Mouse (Mus musculus) forebrain, embryonic 12.5 days (tissue): Measurements from ENCODE around the gene Ppa2. TPM values are rescaled to one million over a fixed set of nuclear protein-coding genes. Genes with fewer than 3 reads are reported as not detected.

Experiments used
- ATAC-seq: fragments of 200-750 bp; cut with Nextera tagmentation; 2 replicates; pipeline ENCODE4 v1.8.0; 2017; ENCODE audit warnings: moderate TSS enrichment; ENCODE audit not compliant: low FRiP score
- H3K27ac ChIP-seq: fragments of 300-500 bp; sonication (generic); 2 replicates; pipeline ENCODE4 v1.5.1; 2016; ENCODE audit warnings: mild to moderate bottlenecking
- H3K27me3 ChIP-seq: fragments of 300-500 bp; sonication (generic); 2 replicates; pipeline ENCODE4 v1.6.1; 2016; ENCODE audit warnings: mild to moderate bottlenecking
- H3K36me3 ChIP-seq: fragments of 300-500 bp; sonication (generic); replicated peaks from 2 replicates; pipeline ENCODE4 v1.6.1; 2016; ENCODE audit warnings: mild to moderate bottlenecking
- H3K4me1 ChIP-seq: fragments of 300-500 bp; sonication (generic); 2 replicates; pipeline ENCODE4 v1.6.1; 2016
- H3K4me2 ChIP-seq: fragments of 300-500 bp; sonication (generic); 2 replicates; pipeline ENCODE4 v1.6.1; 2016; ENCODE audit warnings: mild to moderate bottlenecking, moderate library complexity
- H3K4me3 ChIP-seq: fragments of 300-500 bp; sonication (generic); replicated peaks from 2 replicates; pipeline ENCODE4 v1.5.1; 2016; ENCODE audit warnings: mild to moderate bottlenecking
- H3K9ac ChIP-seq: fragments of 300-500 bp; sonication (generic); 2 replicates; pipeline ENCODE4 v1.6.1; 2016; ENCODE audit warnings: mild to moderate bottlenecking
- H3K9me3 ChIP-seq: fragments of 300-500 bp; sonication (generic); 2 replicates; pipeline ENCODE4 v1.6.1; 2016
- WGBS: fragments of 180-500 bp; shearing (Covaris S2); methylation state at CpG from one replicate; pipeline ENCODE4 v1.1.7; 2016; 5-methylcytosine and 5-hydroxymethylcytosine counted together
- polyA plus RNA-seq: library from polyadenylated mRNA; unstranded; fragments of >200 nt; fragmentation: Nextera tagmentation; extraction: Ambion mirVana; gene quantifications from 2 replicates; pipeline ENCODE4 v1.2.1, GENCODE M21; 2016

Gene Ppa2
- 76.3 and 80.2 TPM in 2 replicates for polyA plus RNA-seq

GRCm38 (mm10) chr3:133309954-133310808 is at the start of gene Ppa2:
Ppa2 (plus strand) TSS chr3:133310110.
- peak within 1 kb of the TSS; percentile 89 for H3K9ac ChIP-seq
- no peaks in the 10 kb centered on the region for H3K27me3 ChIP-seq
- under 1% methylated on average over 80 of the region's 95 CpGs for WGBS
- H3K4me3 ChIP-seq, result peak within 1 kb of the TSS; percentile 86
- peak; percentile 95 for ATAC-seq
- H3K36me3 ChIP-seq, result no peaks in the 10 kb centered on the region
- H3K4me2 ChIP-seq, result peak within 1 kb of the TSS; percentile 60
- peak within 1 kb of the TSS; percentile 97 for H3K27ac ChIP-seq
- H3K9me3 ChIP-seq, result no peaks in the 10 kb centered on the region
- H3K4me1 ChIP-seq, result peaks cover 14% of the 10 kb centered on the region; the same call in 1 of the 2 replicates

- ATAC-seq, result no peak
- Histone ChIP-seq H3K27ac (no peak overlapping the region), H3K9ac (no peak overlapping the region), H3K4me3 (no peak overlapping the region), H3K4me1 (no peaks in the 10 kb centered on the region), H3K36me3 (no peaks in the 10 kb centered on the region), H3K9me3 (no peaks in the 10 kb centered on the region), H3K4me2 (no peak overlapping the region), H3K27me3 (no peaks in the 10 kb centered on the region)
- WGBS, result 20% methylated on average over 3 of the region's 3 CpGs
These were observed 38.0 kb upstream of the Ppa2 start for GRCm38 (mm10) chr3:133271887-133272286.

- H3K4me3 ChIP-seq, result no peak overlapping the region
- H3K27ac ChIP-seq, result no peak overlapping the region
- H3K9me3 ChIP-seq, result no peaks in the 10 kb centered on the region
- no peak overlapping the region for H3K4me2 ChIP-seq
- H3K9ac ChIP-seq, result no peak overlapping the region
- H3K4me1 ChIP-seq, result 0 out of 2 replicates have a peak, but pooled peaks cover 2% of the 10 kb centered on the region
- no peak for ATAC-seq
- H3K36me3 ChIP-seq, result no peaks in the 10 kb centered on the region
- no peaks in the 10 kb centered on the region for H3K27me3 ChIP-seq
- WGBS, result 75% methylated on average over 5 of the region's 5 CpGs
These were observed 25.3 kb upstream of the Ppa2 start for GRCm38 (mm10) chr3:133284587-133284986.

GRCm38 (mm10) chr3:133288795-133289194 is 21.1 kb upstream of the Ppa2 start:
- Histone ChIP-seq H3K9me3 (no peaks in the 10 kb centered on the region), H3K9ac (no peak overlapping the region), H3K4me2 (no peak overlapping the region), H3K4me3 (no peak overlapping the region), H3K4me1 (0 out of 2 replicates have a peak, but pooled peaks cover 2% of the 10 kb centered on the region), H3K27me3 (no peaks in the 10 kb centered on the region), H3K27ac (no peak overlapping the region), H3K36me3 (no peaks in the 10 kb centered on the region)
- ATAC-seq, result no peak
- 94% methylated on average over 2 of the region's 2 CpGs for WGBS

GRCm38 (mm10) chr3:133304328-133304727 is 5.6 kb upstream of the Ppa2 start:
- no peak for ATAC-seq
- H3K36me3 ChIP-seq, result no peaks in the 10 kb centered on the region

GRCm38 (mm10) chr3:133308361-133308760 is 1.5 kb upstream of the Ppa2 start:
- Histone ChIP-seq H3K4me3 (no peak overlapping the region), H3K9me3 (no peaks in the 10 kb centered on the region), H3K9ac (no peak overlapping the region), H3K36me3 (no peaks in the 10 kb centered on the region), H3K4me1 (peaks cover 14% of the 10 kb centered on the region; the same call in 1 of the 2 replicates), H3K27me3 (no peaks in the 10 kb centered on the region), H3K4me2 (no peak overlapping the region), H3K27ac (no peak overlapping the region)
- no peak for ATAC-seq
- 96% methylated on average over 3 of the region's 3 CpGs for WGBS

More at GRCm38 (mm10) chr3:133304328-133304727, 5.6 kb upstream of the Ppa2 start:
- Histone ChIP-seq H3K27ac (no peak overlapping the region), H3K4me2 (no peak overlapping the region), H3K9me3 (no peaks in the 10 kb centered on the region), H3K27me3 (no peaks in the 10 kb centered on the region), H3K4me1 (no peaks in the 10 kb centered on the region), H3K4me3 (no peak overlapping the region), H3K9ac (no peak overlapping the region)
- WGBS, result 96% methylated on average over 3 of the region's 3 CpGs

- no peak overlapping the region for H3K27ac ChIP-seq
- no peak for ATAC-seq
- 94% methylated on average over 7 of the region's 7 CpGs for WGBS
These were observed 551 bp upstream of the Ppa2 start for GRCm38 (mm10) chr3:133309359-133309758.

GRCm38 (mm10) chr3:133310809-133311179 is 884 bp downstream of the Ppa2 start:
- Histone ChIP-seq H3K4me3 (peak overlapping the region; percentile 86), H3K36me3 (no peaks in the 10 kb centered on the region), H3K27ac (peak overlapping the region; percentile 97), H3K4me2 (peak overlapping the region; percentile 60), H3K9ac (peak overlapping the region; percentile 89), H3K9me3 (no peaks in the 10 kb centered on the region), H3K27me3 (no peaks in the 10 kb centered on the region), H3K4me1 (peaks cover 14% of the 10 kb centered on the region; the same call in 1 of the 2 replicates)
- peak; percentile 25 for ATAC-seq
- WGBS, result 19% methylated on average over 14 of the region's 14 CpGs

More at GRCm38 (mm10) chr3:133309359-133309758, 551 bp upstream of the Ppa2 start:
- Histone ChIP-seq H3K4me2 (no peak overlapping the region), H3K27me3 (no peaks in the 10 kb centered on the region), H3K4me1 (peaks cover 14% of the 10 kb centered on the region; the same call in 1 of the 2 replicates), H3K36me3 (no peaks in the 10 kb centered on the region), H3K9ac (no peak overlapping the region), H3K4me3 (no peak overlapping the region), H3K9me3 (no peaks in the 10 kb centered on the region)

- Histone ChIP-seq H3K27me3 (no peaks in the 10 kb centered on the region), H3K4me1 (peaks cover 14% of the 10 kb centered on the region; the same call in 1 of the 2 replicates), H3K9me3 (no peaks in the 10 kb centered on the region), H3K9ac (no peak overlapping the region), H3K36me3 (no peaks in the 10 kb centered on the region), H3K4me2 (no peak overlapping the region), H3K27ac (no peak overlapping the region), H3K4me3 (no peak overlapping the region)
- no peak for ATAC-seq
- 95% methylated on average over 3 of the region's 3 CpGs for WGBS
These were observed 2.4 kb downstream of the Ppa2 start for GRCm38 (mm10) chr3:133312331-133312730.

- Histone ChIP-seq H3K4me2 (no peak overlapping the region), H3K9ac (no peak overlapping the region), H3K27me3 (no peaks in the 10 kb centered on the region), H3K4me1 (peaks cover 14% of the 10 kb centered on the region; the same call in 1 of the 2 replicates), H3K27ac (no peak overlapping the region), H3K36me3 (no peaks in the 10 kb centered on the region), H3K4me3 (no peak overlapping the region), H3K9me3 (no peaks in the 10 kb centered on the region)
- 58% methylated on average over 6 of the region's 6 CpGs for WGBS
- no peak for ATAC-seq
These were observed 2.9 kb downstream of the Ppa2 start for GRCm38 (mm10) chr3:133312850-133313249.

- ATAC-seq, result no peak
- H3K36me3 ChIP-seq, result no peaks in the 10 kb centered on the region
- peaks cover 14% of the 10 kb centered on the region; the same call in 1 of the 2 replicates for H3K4me1 ChIP-seq
- H3K4me3 ChIP-seq, result no peak overlapping the region
- H3K9ac ChIP-seq, result no peak overlapping the region
- no peak overlapping the region for H3K27ac ChIP-seq
- 98% methylated on average over 3 of the region's 3 CpGs for WGBS
- H3K4me2 ChIP-seq, result no peak overlapping the region
- H3K9me3 ChIP-seq, result no peaks in the 10 kb centered on the region
- no peaks in the 10 kb centered on the region for H3K27me3 ChIP-seq
These were observed 3.7 kb downstream of the Ppa2 start for GRCm38 (mm10) chr3:133313491-133314199.

GRCm38 (mm10) chr3:133314475-133314874 is 4.6 kb downstream of the Ppa2 start:
- Histone ChIP-seq H3K9ac (no peak overlapping the region), H3K4me1 (peaks cover 14% of the 10 kb centered on the region; the same call in 1 of the 2 replicates), H3K27me3 (no peaks in the 10 kb centered on the region), H3K36me3 (no peaks in the 10 kb centered on the region), H3K27ac (no peak overlapping the region), H3K4me2 (no peak overlapping the region), H3K4me3 (no peak overlapping the region), H3K9me3 (no peaks in the 10 kb centered on the region)
- ATAC-seq, result no peak
- 43% methylated on average over 6 of the region's 6 CpGs for WGBS
